Mouse (Mus musculus) embryonic facial prominence, embryonic 14.5 days (tissue): ENCODE measurements around the gene Abcb1b. TPM values are rescaled to one million over a fixed set of nuclear protein-coding genes. Genes with fewer than 3 reads are reported as not detected.

Source experiments
- ATAC-seq: fragments of 200-750 bp; cut with Nextera tagmentation; 2 replicates; pipeline ENCODE4 v1.8.0; 2017; ENCODE audit warnings: low read depth, moderate number of reproducible peaks, moderate TSS enrichment
- DNase-seq: peaks from one replicate; pipeline ENCODE4 v3.0.0-alpha.2; 2015; ENCODE audit warnings: low spot score
- H3K27ac ChIP-seq: fragments of 300-500 bp; sonication (generic); replicated peaks from 2 replicates; pipeline ENCODE4 v1.5.1; 2014; ENCODE audit warnings: low read depth, mild to moderate bottlenecking, low read length, moderate library complexity
- H3K27me3 ChIP-seq: fragments of 300-500 bp; sonication (generic); replicated peaks from 2 replicates; pipeline ENCODE4 v1.6.1; 2014; ENCODE audit warnings: low read length; ENCODE audit not compliant: control insufficient read depth, insufficient read depth
- H3K36me3 ChIP-seq: fragments of 300-500 bp; sonication (generic); 2 replicates; pipeline ENCODE4 v1.6.1; 2014; ENCODE audit warnings: low read length, mixed read lengths; ENCODE audit not compliant: control insufficient read depth, insufficient read depth
- H3K4me1 ChIP-seq: fragments of 300-500 bp; sonication (generic); 2 replicates; pipeline ENCODE4 v1.6.1; 2014; ENCODE audit warnings: antibody characterized with exemption, low read length; ENCODE audit not compliant: control insufficient read depth, insufficient read depth
- H3K4me2 ChIP-seq: fragments of 300-500 bp; sonication (generic); 2 replicates; pipeline ENCODE4 v1.6.1; 2014; ENCODE audit warnings: low read depth, mild to moderate bottlenecking, low read length, moderate library complexity, mixed read lengths
- H3K4me3 ChIP-seq: fragments of 300-500 bp; sonication (generic); 2 replicates; pipeline ENCODE4 v1.5.1; 2014; ENCODE audit warnings: low read depth, mild to moderate bottlenecking, low read length
- H3K9ac ChIP-seq: fragments of 300-500 bp; sonication (generic); 2 replicates; pipeline ENCODE4 v1.6.1; 2014; ENCODE audit warnings: low read depth, mild to moderate bottlenecking, low read length, moderate library complexity, mixed read lengths
- H3K9me3 ChIP-seq: fragments of 300-500 bp; sonication (generic); 2 replicates; pipeline ENCODE4 v1.6.1; 2016; ENCODE audit warnings: low read length; ENCODE audit not compliant: control insufficient read depth
- WGBS: fragments of 180-500 bp; shearing (Covaris S2); extraction: QIAGEN DNeasy Blood & Tissue Kit; methylation state at CpG from one replicate; pipeline ENCODE4 v1.1.7; 2014; 5-methylcytosine and 5-hydroxymethylcytosine counted together
- polyA plus RNA-seq: library from polyadenylated mRNA; unstranded; fragments of >200 nt; fragmentation: Nextera tagmentation; extraction: Ambion mirVana; gene quantifications from 2 replicates; pipeline ENCODE4 v1.2.1, GENCODE M21; 2014

Abcb1b gene
- polyA plus RNA-seq, 1 experiment from 2014 or later = 3.0 TPM

DNA sequence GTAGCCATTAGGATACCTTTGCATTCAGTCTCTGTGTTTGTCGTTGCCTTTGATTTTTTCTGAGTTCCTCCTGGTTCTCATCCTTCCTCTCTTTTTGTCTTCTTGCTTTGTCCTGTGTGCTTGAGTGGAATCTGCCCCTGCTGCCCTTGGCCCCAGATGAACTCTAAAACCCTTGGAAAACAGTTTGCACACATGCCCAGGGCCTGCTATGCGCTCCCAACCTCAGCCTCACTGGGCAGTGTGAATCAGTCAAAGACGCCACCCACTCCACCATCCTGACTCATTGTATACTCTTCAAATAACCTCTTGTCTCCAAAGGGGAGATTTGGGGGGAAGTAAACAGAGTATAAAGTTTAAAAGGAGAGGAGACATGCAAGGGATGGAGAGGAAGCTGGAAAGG lies 100.3 kb downstream of the Abcb1b start:
- ATAC-seq (no peak), DNase-seq (no peak)
- Histone ChIP-seq H3K27ac (no peak overlapping the region), H3K9me3 (no peaks in the 10 kb centered on the region), H3K27me3 (peaks cover 12% of the 10 kb centered on the region), H3K9ac (no peak overlapping the region), H3K4me1 (0 out of 2 replicates have a peak, but pooled peaks cover under 1% of the 10 kb centered on the region), H3K4me3 (no peak overlapping the region), H3K36me3 (no peaks in the 10 kb centered on the region), H3K4me2 (no peak overlapping the region)
- WGBS = 75% methylated on average over 3 of the region's 3 CpGs

DNA sequence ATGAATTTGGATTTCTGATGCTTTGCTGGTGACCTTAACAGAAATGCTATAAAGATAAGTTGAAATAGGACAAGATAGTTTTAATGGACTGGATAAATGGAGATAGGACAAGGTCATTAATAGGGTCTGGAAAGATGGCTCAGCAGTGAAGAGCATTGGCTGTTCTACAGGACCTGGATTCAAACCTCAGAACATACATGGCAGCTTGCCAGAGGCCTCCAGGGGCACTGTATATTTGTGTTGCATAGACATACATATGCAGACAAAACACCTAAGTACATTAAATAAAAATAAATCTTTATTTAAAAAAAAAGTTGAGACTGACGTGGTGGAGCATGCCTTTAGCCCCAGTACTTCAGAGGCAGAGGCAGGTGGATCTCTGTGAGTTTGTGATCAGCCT lies 103.1 kb downstream of the Abcb1b start:
- Histone ChIP-seq H3K27ac (no peak overlapping the region), H3K9ac (no peak overlapping the region), H3K4me1 (no peaks in the 10 kb centered on the region), H3K4me3 (no peak overlapping the region), H3K9me3 (no peaks in the 10 kb centered on the region), H3K4me2 (no peak overlapping the region), H3K27me3 (no peaks in the 10 kb centered on the region), H3K36me3 (no peaks in the 10 kb centered on the region)
- DNase-seq (no peak), ATAC-seq (no peak)
- WGBS = 80% methylated on average over 1 of the region's 1 CpGs

DNA sequence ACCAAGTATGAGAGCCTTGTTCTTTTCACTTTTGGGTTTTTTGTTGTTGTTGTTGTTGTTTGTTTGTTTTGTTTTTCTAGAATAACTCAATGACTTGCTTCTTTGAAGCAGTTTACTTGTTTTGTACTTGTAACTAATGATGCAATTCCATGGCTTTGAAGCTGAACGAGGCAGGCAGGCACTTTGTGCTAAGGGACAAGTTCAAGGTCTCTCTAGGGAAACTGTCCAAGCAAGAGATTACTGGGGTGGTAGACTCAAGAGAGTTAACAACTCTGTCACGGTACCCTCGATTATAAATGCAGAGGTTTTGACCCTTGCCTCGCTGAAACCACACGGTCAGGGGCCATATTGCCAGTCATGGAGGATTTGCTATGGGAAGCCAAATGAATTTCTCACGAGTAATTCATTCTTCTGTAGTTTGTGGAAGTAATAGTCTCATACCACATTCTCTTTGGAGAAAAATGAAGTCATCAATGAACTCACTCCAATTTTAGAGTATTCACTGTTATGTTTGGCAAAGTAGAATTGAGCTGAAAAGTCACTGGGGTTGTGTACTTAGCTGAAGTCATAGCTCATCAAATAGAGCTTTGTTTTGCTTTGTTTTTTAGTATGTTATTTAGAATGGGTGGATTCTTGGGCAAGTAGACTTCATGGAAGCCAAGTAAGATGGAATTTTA lies 104.3 kb downstream of the Abcb1b start:
- H3K4me1 ChIP-seq = no peaks in the 10 kb centered on the region
- no peak overlapping the region for H3K9ac ChIP-seq
- no peaks in the 10 kb centered on the region for H3K27me3 ChIP-seq
- no peak overlapping the region for H3K4me2 ChIP-seq
- WGBS = 69% methylated on average over 6 of the region's 6 CpGs
- no peak for DNase-seq
- H3K9me3 ChIP-seq = no peaks in the 10 kb centered on the region
- no peak overlapping the region for H3K27ac ChIP-seq
- no peak overlapping the region for H3K4me3 ChIP-seq
- no peak for ATAC-seq
- no peaks in the 10 kb centered on the region for H3K36me3 ChIP-seq

DNA sequence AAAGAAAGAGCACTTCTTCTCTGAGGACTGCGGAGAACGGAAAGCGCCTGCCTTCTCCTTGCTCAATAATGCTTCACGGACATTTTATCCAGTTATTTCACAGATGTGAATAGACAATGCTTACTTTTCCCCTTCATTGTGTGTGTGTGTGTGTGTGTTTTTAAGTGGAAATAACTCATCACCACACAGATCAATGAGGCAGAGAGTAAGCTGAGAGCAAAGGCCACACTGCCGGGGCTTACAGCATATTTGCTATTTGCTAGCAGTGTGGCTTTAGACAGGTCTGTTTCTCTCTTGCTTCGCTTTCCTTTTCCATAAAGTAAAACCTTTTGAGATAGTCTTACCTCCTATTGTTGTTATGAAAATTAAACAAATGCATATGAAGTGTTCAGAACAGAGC lies 106.6 kb downstream of the Abcb1b start:
- Histone ChIP-seq H3K4me2 (no peak overlapping the region), H3K4me1 (no peaks in the 10 kb centered on the region), H3K27ac (no peak overlapping the region), H3K4me3 (no peak overlapping the region), H3K36me3 (no peaks in the 10 kb centered on the region), H3K27me3 (no peaks in the 10 kb centered on the region), H3K9ac (no peak overlapping the region), H3K9me3 (no peaks in the 10 kb centered on the region)
- DNase-seq = no peak
- no peak for ATAC-seq
- 77% methylated on average over 6 of the region's 6 CpGs for WGBS

DNA sequence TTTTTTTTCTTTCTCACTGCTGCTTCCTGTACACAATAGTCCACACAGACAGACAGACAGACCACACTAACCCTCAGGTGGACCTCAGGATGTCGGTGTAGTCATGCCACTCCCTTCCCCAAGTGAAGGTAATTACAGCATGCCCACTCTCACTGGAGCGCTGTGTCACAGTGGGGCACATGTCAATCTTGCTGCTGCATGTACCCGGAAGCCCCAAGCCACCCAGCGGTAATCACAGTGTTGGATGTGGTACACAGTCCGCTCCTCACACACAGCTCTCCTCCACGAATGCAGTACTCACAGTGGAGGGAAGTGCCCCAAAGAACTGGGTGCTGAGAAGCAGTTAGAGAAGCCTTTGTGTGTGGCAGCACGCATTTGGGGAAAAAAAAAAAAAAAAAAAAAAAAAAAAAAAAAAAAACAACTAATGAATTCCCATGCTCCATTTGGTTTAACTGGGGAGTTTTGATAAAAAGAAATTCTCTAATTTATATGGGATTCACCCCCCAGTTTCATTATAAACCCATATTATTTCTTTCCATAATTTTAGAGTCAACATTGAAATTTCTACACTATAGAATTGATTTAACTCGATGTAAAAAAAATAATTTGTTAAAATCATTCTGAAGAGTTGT lies 113.7 kb downstream of the Abcb1b start:
- H3K9ac ChIP-seq = no peak overlapping the region
- H3K4me1 ChIP-seq = no peaks in the 10 kb centered on the region
- no peaks in the 10 kb centered on the region for H3K36me3 ChIP-seq
- no peaks in the 10 kb centered on the region for H3K27me3 ChIP-seq
- no peak overlapping the region for H3K27ac ChIP-seq
- H3K4me2 ChIP-seq = no peak overlapping the region
- no peaks in the 10 kb centered on the region for H3K9me3 ChIP-seq
- WGBS = 76% methylated on average over 8 of the region's 8 CpGs
- no peak overlapping the region for H3K4me3 ChIP-seq
- DNase-seq (no peak), ATAC-seq (no peak)

Other genes starting within 250 kb of the Abcb1b start
- 4.2 and 5.4 TPM in 2 replicates for gene Rundc3b, start 175.2 kb upstream of the Abcb1b start, polyA plus RNA-seq
- 0.53 and 0.64 TPM in 2 replicates for gene Abcb1a, start 138.1 kb upstream of the Abcb1b start, polyA plus RNA-seq
- gene Abcb4, start 95.6 kb downstream of the Abcb1b start, polyA plus RNA-seq = 0.47 and 0.60 TPM in 2 replicates
- gene Crot, start 199.2 kb downstream of the Abcb1b start, polyA plus RNA-seq = 37.0 and 37.6 TPM in 2 replicates